Mouse (Mus musculus): ENCODE results near the gene Zfp524.

The Zfp524 gene

DNA sequence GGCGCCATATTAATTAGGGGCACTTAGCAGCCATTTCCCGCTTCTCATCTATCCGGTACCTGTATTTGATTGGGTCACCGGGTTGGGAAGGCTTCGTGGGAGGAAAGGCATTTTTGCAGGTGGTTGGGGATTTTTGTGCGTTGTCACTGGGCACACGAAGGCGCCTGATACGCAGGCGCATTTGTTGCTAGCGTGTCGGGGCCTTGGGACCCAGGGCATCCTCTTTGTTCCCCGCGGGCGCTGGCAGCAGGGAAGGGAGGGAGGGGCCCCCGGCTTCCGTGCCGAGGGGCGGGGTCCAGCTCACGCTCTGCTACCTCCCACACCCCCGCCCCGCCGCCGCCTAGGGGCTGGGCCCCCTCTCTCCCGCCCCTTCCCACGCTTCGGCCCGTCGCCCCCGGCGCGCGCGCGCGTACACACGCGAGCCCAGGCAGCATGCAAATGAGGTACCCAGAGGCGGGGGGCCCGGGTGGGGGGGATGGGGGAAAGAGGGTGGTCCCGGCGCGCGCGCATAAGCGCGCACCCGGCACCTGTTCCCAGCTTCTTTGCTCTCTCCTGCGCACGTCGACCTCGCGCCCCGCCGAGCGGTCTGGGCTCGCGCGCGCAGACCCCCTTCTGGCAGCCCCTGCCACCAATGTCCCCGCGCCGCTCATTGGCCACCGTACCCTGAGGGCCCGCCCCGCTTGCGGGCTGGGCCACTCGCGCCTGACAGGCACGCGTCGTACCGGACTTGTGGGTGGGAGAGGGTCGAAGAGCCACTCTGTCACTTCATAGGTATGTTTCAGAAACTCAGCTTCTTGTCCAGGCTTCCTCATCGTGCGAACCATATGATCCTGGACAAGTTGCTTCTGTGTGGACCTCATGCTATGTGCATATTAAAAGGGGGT lies 1.1 kb downstream of the Zfp524 start, which contains the start of gene Gm44973:
Gene Gm44973 (plus strand): TSS at position 379 of the 884 bp plus-strand sequence.
- in situ Hi-C loops (cut with MboI, MseI), result loop anchor here (5.0 kb wide), 1 partner anchor 37 kb away; the partner anchor contains the start of gene Zfp580

DNA sequence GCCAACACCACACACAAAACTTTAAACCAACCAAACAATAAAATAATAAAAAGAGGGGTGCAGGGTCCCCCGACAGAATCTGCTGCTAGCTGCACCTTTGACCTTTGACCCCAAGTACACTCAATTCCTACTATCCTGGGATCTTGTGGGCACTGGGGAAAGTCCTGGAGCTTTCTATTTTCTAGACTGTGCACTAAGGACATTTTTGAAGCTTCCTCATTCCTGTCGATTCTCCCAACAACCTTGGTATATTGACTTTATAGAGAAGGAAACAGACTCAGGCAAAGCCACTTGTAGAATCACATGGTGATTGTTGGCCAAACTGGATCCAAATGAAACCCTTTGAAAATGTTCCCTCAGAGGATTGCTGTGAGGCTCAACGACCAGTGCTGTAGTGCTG lies 1.8 kb downstream of the Zfp524 start:
- in situ Hi-C loops (cut with MboI, MseI), result loop anchor here (5.0 kb wide), 1 partner anchor 36 kb away; the partner anchor contains the start of gene Zfp580

DNA sequence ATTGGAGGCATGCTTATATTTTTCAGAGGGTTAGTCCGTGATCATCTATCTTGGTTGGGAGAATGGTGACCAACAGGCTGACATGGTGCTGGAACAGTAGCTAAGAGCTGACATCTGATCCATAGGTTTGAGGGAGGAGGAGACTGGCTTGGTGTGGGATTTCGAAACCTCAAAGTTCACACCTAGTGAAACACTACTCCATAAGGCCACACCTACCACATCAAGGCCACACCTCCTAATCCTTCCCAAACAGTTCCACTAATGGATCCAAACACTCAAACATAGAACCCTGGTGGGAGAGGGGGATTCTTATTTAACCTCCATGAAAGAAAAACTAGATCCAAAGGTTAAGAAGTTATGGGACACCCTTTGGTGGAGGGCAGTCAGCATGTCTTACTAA lies 2.7 kb downstream of the Zfp524 start:
- in situ Hi-C loops (cut with MboI, MseI), result loop anchor here (5.0 kb wide), 1 partner anchor 35 kb away; the partner anchor contains the start of gene Zfp580

DNA sequence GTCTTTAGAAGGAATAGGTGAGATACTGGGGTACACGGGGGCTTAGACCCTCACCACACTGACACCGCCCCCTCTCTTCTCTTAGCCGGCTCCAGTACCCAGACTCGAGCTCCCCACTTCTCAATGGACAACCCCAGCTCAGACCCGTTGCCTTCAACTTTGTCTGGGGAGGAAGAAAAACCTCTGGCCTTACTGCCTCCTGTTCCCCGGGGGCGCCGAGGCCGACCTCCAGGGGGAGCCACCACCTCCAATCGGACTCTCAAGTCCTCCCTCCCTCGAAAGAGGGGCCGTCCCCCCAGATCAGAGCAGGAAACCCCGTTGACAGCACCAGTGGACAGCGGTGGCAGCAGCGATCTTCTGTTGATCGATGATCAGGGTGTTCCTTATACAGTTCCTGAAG lies 3.1 kb downstream of the Zfp524 start:
- in situ Hi-C loops (cut with MboI, MseI), result loop anchor here (5.0 kb wide), 1 partner anchor 35 kb away; the partner anchor contains the start of gene Zfp580

DNA sequence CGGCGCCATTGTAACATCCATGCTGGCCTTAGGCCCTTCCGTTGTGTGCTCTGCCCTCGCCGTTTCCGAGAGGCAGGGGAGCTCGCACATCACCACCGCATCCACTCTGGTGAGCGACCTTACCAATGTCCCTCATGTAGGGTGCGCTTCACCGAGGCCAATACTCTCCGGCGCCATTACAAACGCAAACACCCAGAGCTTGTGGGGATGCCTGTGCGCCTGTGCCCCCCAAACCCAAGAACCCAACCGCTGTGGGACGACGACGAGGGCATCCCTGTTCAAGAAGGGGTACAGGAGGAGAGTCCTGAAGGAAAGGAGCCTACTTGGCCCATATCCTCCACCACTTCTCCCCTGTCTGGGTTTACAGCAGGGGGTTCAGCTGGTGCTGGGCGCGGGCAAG lies 3.7 kb downstream of the Zfp524 start:
- in situ Hi-C loops (cut with MboI, MseI), result loop anchor here (5.0 kb wide), 1 partner anchor 34 kb away; the partner anchor contains the start of gene Zfp580

DNA sequence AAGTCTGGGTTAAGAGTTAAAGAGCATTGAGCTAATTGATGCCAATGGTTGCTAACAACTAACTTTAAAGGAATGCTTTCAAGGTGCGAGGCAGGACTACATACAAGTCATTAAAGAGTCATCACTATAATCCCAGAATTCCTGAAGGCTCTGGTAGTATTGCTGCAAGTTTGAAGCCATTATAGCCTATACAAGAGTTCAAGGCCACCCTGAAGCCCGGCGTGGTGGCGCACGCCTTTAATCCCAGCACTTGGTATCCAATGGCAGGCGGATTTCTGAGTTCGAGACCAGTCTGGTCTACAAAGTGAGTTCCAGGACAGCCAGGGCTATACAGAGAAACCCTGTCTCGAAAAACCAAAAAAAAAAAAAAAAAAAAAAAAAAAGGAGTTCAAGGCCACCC lies 5.4 kb downstream of the Zfp524 start:
- in situ Hi-C loops (cut with MboI, MseI), result loop anchor here (5.0 kb wide), 1 partner anchor 33 kb away; the partner anchor contains the start of gene Zfp580

DNA sequence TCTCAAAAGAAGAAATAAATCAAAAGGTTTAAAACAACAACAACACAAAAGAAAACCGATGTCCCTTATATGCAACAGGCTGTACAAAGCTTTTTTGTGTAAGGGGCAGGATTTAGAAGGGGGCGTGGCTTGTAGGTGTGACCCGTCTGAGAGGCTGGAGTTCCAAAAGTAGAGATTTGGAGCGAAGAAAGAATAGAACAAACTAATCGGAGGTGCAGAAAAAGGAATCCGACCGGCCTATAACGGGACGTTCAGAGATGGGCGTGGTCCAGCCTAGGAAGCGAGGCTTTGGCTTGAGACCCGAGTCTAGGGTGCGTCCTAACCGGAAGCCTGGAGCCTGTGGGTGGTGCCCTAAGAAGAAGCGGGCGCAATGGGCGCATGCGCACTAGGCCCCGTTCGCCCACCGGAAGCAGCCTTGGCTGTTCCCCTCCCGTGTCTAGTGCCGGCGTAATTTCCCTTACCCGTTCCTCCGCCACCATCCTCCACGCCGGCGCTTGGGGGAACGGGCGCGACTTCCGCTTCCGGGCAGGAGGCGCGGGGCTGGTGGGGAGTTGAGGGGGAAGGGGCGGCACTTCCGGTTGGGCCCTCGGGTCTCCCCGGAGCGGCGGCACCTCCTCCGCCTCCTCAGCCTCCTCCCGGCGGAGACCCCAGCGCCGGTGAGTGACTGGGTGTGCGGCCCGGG lies 5.9 kb downstream of the Zfp524 start, which contains the start of the genes Zfp865 and Ccdc106:
Gene Zfp865 (plus strand): TSS at position 377 of the 682 bp plus-strand sequence.
Gene Ccdc106 (plus strand): TSS at position 554 of the 682 bp plus-strand sequence.
- in situ Hi-C loops (cut with MboI, MseI), result loop anchor here (5.0 kb wide), 1 partner anchor 32 kb away; the partner anchor contains the start of gene Zfp580

DNA sequence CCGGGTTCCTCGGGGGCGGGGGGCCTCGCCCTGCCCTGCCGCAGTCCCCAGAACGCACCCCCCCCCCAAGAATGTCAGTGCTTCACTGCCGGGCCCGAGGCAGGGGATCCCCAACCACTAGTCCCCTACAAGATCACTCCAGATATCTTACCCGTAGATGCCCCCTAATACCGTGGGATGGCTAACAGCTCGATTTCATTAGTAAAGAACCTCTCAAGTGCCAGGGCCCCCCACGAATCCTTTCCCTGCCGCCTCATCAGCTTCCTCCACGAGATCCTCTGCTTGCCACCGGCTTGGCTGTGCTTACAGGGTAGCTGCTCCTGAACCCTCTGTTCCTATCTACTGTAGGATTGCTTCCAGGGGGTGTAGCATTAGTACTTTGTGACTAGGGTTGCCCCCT lies 6.5 kb downstream of the Zfp524 start:
- in situ Hi-C loops (cut with MboI, MseI), result no loop called here

DNA sequence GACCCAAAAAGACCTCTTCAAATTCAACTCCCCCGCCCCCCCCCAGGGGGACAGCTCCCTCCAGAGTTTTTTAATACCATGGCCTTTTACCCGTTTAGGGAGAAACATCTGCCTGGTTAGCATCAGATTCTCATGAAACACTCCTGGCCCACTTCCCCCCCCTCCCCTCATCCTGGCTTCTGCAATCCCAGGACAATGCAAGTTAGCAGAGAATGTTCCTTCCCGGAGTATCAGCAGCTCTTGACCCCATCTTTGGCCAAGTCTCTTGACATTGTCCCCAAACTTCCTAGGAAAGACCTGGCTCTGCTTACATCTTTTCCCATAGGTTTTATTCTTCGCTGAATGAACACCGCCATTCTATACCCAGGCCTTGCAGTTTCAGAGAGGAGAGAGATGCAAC lies 7.0 kb downstream of the Zfp524 start:
- in situ Hi-C loops (cut with MboI, MseI), result no loop called here

DNA sequence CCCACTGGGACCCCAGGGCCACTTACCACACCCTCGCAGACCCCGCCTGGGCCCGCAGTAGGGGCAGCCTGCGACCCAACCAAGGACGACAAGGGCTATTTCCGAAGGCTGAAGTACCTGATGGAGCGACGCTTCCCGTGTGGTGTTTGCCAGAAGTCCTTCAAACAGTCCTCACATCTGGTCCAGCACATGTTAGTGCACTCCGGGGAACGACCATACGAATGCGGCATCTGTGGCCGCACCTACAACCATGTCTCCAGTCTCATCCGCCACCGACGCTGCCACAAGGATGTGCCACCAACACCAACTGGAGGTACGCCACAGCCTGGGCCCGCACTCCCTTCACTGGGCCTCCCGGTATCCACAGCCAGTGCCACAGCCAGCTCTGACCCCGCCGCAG lies 15.3 kb downstream of the Zfp524 start:
- in situ Hi-C loops (cut with MboI, MseI), result no loop called here

DNA sequence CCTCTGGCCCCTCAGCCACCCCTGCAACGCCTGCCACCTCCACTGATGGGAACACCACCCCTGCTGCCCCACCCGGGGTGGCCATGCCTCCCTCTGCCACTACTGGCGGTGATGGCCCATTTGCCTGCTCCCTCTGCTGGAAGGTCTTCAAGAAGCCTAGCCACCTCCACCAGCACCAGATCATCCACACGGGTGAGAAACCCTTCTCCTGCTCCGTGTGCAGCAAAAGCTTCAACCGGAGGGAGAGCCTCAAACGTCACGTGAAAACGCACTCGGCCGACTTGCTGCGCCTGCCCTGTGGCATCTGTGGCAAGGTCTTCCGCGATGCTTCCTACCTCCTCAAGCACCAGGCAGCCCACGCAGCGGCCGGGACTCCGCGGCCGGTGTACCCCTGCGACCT lies 15.7 kb downstream of the Zfp524 start:
- in situ Hi-C loops (cut with MboI, MseI), result no loop called here

DNA sequence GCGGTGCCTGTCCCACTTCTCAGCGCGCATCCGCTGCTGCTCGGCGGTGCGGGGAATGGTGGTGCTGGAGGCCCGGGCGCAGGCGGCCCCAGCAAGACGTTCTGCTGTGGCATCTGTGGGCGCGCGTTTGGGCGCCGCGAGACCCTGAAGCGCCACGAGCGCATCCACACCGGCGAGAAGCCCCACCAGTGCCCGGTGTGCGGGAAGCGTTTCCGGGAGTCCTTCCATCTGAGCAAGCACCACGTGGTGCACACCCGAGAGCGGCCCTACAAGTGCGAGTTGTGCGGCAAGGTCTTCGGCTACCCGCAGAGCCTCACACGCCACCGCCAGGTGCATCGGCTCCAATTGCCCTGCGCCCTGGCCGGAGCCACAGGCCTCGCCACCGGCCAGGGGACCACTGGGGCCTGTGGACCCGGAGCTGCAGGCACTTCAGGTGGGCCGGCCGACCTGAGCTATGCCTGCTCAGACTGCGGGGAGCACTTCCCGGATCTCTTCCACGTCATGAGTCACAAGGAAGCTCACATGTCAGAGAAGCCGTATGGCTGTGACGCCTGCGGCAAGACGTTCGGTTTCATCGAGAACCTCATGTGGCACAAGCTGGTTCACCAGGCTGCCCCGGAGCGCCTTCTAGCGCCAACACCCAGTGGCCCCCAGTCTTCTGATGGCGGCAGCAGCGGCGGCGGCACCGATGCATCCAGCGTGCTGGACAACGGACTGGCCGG lies 16.5 kb downstream of the Zfp524 start:
- in situ Hi-C loops (cut with MboI, MseI), result no loop called here

DNA sequence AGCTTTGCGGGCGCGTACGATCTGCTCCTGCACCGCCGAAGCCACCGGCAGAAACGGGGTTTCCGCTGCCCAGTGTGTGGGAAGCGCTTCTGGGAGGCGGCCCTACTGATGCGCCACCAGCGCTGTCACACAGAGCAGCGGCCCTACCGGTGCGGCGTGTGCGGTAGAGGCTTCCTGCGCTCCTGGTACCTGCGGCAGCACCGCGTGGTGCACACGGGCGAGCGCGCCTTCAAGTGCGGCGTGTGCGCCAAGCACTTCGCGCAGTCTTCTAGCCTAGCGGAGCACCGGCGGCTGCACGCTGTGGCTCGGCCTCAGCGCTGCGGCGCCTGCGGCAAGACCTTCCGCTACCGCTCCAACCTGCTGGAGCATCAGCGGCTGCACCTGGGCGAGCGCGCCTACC lies 17.3 kb downstream of the Zfp524 start:
- in situ Hi-C loops (cut with MboI, MseI), result no loop called here

DNA sequence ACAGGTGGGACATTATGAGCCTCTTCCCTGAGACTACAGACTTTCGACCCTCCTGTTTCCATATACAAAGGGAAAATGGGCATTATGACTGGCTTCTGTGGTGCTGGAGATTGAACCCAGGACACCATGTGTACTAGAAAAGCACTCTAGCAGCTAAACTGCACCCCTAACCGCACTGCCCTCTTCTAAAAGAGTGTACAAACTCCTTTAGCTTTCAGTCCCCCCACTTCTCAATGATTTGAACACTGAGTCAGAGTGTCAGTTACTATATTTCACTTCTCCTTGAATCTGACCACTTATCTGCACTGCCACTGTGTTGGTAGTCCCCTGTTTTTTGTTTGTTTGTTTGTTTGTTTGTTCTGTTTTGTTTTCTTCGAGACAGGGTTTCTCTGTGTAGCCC lies 19.6 kb downstream of the Zfp524 start, which contains the start of gene 4632433K11Rik:
Gene 4632433K11Rik (plus strand): TSS at position 301 of the 400 bp plus-strand sequence.
- in situ Hi-C loops (cut with MboI, MseI), result no loop called here

DNA sequence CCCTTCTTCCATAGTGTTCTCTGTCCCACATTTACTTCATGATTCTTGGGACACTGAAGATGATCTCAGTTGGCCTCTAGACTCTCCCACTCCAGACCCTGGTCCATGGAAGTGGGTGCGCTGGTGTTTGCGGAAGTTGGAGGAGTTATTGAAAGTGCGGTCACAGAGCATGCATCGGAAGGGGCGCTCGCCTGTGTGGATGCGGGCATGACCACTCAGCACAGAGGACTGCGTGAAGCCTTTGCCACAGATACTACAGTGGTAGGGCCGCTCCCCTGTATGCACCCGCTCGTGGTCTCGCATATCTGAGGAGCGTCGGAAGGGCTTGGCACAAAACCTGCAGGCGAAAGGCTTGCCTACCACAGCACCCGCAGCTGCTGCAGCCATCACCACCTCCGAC lies 21.4 kb downstream of the Zfp524 start:
- in situ Hi-C loops (cut with MboI, MseI), result no loop called here

DNA sequence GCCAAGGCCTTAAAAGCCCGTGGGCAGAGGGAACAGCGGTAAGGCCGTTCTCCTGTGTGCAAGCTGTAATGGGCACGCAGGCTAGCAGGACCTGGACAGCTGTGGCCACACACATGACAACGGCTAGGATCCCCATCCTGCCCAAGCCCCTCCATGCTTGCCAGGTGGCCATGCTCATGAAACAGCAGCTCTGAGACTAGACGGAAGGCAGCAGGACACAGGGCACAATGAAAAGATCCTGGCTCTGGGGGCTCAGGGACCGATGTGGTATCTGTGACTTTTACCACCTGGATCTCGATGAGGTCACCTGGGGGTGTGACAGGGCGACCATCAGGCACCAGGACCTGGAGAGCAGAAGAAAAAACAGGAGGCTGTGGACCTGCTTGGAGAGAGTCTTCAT lies 21.9 kb downstream of the Zfp524 start:
- in situ Hi-C loops (cut with MboI, MseI), result no loop called here

DNA sequence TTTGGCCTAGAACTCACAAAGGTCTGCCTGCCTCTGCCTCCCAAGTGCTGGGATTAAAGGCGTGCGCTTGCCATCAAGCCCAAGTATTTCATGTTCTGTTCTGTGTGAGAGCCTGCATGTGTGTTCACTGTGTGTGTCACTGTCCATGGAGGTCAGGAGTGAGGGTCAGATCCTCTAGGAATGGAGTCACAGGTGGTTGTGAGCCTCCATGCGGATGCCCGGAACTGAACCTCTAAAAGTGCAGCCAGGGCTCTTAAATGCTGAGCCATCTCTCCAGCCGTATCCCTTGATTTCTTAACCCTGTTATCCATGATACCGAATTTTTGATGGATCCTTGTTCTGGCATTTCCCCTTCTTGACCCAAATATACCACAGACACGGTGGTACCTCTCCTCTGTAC lies 22.8 kb downstream of the Zfp524 start:
- in situ Hi-C loops (cut with MboI, MseI), result no loop called here

DNA sequence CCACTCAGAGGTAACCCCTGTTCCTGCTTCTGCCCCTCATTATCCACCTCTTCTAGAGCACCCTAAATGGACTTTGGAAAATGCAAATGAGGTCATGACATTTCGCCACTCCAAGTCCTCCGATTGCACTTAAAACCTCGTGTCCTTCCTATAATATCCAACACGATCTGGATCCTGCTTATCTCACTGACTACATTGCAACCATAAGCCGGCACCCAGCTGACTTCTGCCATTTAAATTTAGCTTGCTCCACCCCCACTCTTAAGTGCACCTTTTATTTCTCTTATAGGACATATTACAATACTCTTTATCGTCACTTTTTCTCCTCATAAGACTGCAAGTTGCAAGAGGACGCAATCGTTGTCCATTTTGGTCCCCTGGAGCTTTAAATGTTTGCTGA lies 23.3 kb downstream of the Zfp524 start:
- in situ Hi-C loops (cut with MboI, MseI), result no loop called here

DNA sequence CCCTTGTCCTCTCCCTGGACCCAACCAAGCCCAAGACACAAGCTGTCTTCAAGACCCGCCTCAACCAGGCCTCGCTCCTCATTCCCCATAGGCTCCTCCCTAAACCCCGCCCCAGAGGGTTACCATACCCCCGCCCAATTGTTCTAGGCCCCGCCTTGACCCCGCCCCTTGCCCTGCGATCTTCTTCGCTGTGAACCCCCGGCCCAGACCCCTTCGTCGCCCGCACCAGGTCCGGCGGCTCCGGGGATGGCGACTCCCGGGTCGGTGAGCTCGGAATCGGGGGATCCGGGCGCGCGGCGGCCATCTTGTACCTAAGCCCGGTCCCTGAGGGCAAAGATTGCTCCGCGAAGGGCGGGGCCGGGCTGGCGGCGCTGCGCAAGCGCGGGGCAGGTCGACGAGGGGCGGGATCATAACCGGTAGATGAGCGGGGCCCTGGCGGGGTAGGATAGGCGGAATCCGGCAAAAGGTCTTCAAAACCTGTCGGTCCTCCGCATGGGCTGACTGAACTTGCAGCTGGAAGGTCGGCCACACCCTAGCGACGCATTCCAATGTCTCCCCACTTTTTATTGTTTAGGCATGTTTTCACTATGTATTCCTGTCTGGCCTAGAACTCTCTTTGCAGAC lies 24.0 kb downstream of the Zfp524 start, which contains the start of gene Zfp784:
Gene Zfp784 (minus strand): TSS at position 338 of the 624 bp plus-strand sequence.
- in situ Hi-C loops (cut with MboI, MseI), result no loop called here

DNA sequence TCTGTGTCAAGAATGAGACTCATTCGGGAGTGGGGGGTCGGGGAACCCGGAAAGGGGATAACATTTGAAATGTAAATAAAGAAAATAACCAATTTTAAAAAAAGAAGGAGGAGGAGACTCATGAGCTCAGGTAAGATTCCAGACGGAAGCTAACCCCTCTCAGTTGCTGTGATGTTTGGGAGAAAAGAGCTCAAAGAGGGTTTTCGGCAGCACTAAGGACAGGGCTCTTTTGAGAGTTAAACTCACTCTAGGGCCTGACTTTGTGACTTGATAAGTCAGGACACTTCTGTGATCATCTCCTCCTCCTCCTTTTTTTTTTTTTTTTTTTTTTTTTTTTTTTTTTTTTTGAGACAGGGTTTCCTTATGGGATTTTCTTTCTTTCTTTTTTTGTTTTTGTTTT lies 24.7 kb downstream of the Zfp524 start:
- in situ Hi-C loops (cut with MboI, MseI), result no loop called here

DNA sequence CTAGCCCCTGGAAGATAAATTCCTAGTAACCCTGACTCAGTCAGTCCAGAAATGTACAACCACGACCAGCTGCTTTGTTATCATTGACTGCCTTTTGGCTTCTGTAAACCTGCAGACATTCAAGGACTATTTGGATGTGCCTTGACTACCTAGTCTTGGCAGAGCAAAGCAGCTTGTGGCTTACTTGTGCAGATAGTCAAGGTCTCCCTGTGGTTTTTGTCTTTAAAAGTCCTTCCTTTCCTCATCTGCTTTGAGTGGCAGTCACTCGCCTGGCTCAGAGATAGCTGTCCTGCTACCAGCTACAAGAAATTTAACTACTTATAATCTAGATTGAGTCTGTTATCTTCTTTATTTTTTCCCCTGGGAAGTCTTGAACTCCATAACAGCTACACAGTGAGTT lies 30.8 kb downstream of the Zfp524 start:
- in situ Hi-C loops (cut with MboI, MseI), result no loop called here
